Mouse (Mus musculus): ENCODE measurements around the gene Zdhhc13. TPM values are rescaled to one million over a fixed set of nuclear protein-coding genes. Genes with fewer than 3 reads are reported as not detected.
A peak's percentile ranks its signal among the peaks of the same experiment; 100 is the strongest.

Gene Zdhhc13
- total RNA-seq, 1 experiment from 2014 or later = 52.3 TPM

- ATAC-seq (replicated peaks; ENCODE audit: low read depth, poor library complexity, severe bottlenecking) = no peak
Observed at GRCm38 (mm10) chr7:48782432-48782831, 6.4 kb upstream of the Zdhhc13 start.

- no peak for ATAC-seq (replicated peaks; ENCODE audit: low read depth, poor library complexity, severe bottlenecking)
Observed at GRCm38 (mm10) chr7:48784773-48785523, 3.9 kb upstream of the Zdhhc13 start.

GRCm38 (mm10) chr7:48788348-48788747 lies 455 bp upstream of the Zdhhc13 start:
- ATAC-seq (replicated peaks; ENCODE audit: low read depth, poor library complexity, severe bottlenecking) = peak; percentile 57

- ATAC-seq (replicated peaks; ENCODE audit: low read depth, poor library complexity, severe bottlenecking) = peak; percentile 24; the same call in 1 of the 2 replicates
Observed at GRCm38 (mm10) chr7:48790117-48790516, 1.3 kb downstream of the Zdhhc13 start.

GRCm38 (mm10) chr7:48791412-48791811 lies 2.6 kb downstream of the Zdhhc13 start:
- no peak for ATAC-seq (replicated peaks; ENCODE audit: low read depth, poor library complexity, severe bottlenecking)

GRCm38 (mm10) chr7:48795130-48795529 lies 6.3 kb downstream of the Zdhhc13 start:
- ATAC-seq (replicated peaks; ENCODE audit: low read depth, poor library complexity, severe bottlenecking) = peak; percentile 67

GRCm38 (mm10) chr7:48803381-48803780 lies 14.6 kb downstream of the Zdhhc13 start:
- ATAC-seq (replicated peaks; ENCODE audit: low read depth, poor library complexity, severe bottlenecking) = no peak

GRCm38 (mm10) chr7:48806587-48806986 lies 17.8 kb downstream of the Zdhhc13 start:
- ATAC-seq (replicated peaks; ENCODE audit: low read depth, poor library complexity, severe bottlenecking) = no peak

GRCm38 (mm10) chr7:48810652-48811051 lies 21.8 kb downstream of the Zdhhc13 start:
- ATAC-seq (replicated peaks; ENCODE audit: low read depth, poor library complexity, severe bottlenecking) = no peak

- 0 out of 2 replicates have a peak, but pooled peaks have one; percentile 42 for ATAC-seq (replicated peaks; ENCODE audit: low read depth, poor library complexity, severe bottlenecking)
Observed at GRCm38 (mm10) chr7:48812358-48812757, 23.6 kb downstream of the Zdhhc13 start.

- ATAC-seq (replicated peaks; ENCODE audit: low read depth, poor library complexity, severe bottlenecking) = no peak
Observed at GRCm38 (mm10) chr7:48813594-48813993, 24.8 kb downstream of the Zdhhc13 start.

- no peak for ATAC-seq (replicated peaks; ENCODE audit: low read depth, poor library complexity, severe bottlenecking)
Observed at GRCm38 (mm10) chr7:48821654-48822053, 32.9 kb downstream of the Zdhhc13 start.

GRCm38 (mm10) chr7:48823621-48824020 lies 34.8 kb downstream of the Zdhhc13 start:
- no peak for ATAC-seq (replicated peaks; ENCODE audit: low read depth, poor library complexity, severe bottlenecking)

- no peak for ATAC-seq (replicated peaks; ENCODE audit: low read depth, poor library complexity, severe bottlenecking)
Observed at GRCm38 (mm10) chr7:48824671-48825070, 35.9 kb downstream of the Zdhhc13 start.

GRCm38 (mm10) chr7:48825170-48825569 lies 36.4 kb downstream of the Zdhhc13 start:
- ATAC-seq (replicated peaks; ENCODE audit: low read depth, poor library complexity, severe bottlenecking) = no peak

GRCm38 (mm10) chr7:48829177-48829910 lies 40.5 kb downstream of the Zdhhc13 start:
- no peak for ATAC-seq (replicated peaks; ENCODE audit: low read depth, poor library complexity, severe bottlenecking)

GRCm38 (mm10) chr7:48830395-48830794 lies 41.6 kb downstream of the Zdhhc13 start:
- no peak for ATAC-seq (replicated peaks; ENCODE audit: low read depth, poor library complexity, severe bottlenecking)

GRCm38 (mm10) chr7:48832735-48833134 lies 43.9 kb downstream of the Zdhhc13 start:
- ATAC-seq (replicated peaks; ENCODE audit: low read depth, poor library complexity, severe bottlenecking) = no peak

- ATAC-seq (replicated peaks; ENCODE audit: low read depth, poor library complexity, severe bottlenecking) = no peak
Observed at GRCm38 (mm10) chr7:48834371-48834970, 45.7 kb downstream of the Zdhhc13 start.

GRCm38 (mm10) chr7:48834989-48835626 lies 46.3 kb downstream of the Zdhhc13 start:
- no peak for ATAC-seq (replicated peaks; ENCODE audit: low read depth, poor library complexity, severe bottlenecking)
